Mouse (Mus musculus) cerebellum, adult 2 months (tissue): Measurements from ENCODE around the gene Ccdc47.

Experiments used
- CTCF ChIP-seq: fragments of 200-500 bp; IDR thresholded peaks from 2 replicates; pipeline ENCODE4 v1.5.1; 2011; ENCODE audit warnings: low read depth, mild to moderate bottlenecking, control low read depth, low read length, moderate library complexity, borderline replicate concordance; ENCODE audit not compliant: insufficient read depth
- POLR2A ChIP-seq: fragments of 200-500 bp; IDR thresholded peaks from 2 replicates; pipeline ENCODE4 v1.6.1; 2011; ENCODE audit warnings: low read length, control low read depth, borderline replicate concordance; ENCODE audit not compliant: insufficient read depth

DNA sequence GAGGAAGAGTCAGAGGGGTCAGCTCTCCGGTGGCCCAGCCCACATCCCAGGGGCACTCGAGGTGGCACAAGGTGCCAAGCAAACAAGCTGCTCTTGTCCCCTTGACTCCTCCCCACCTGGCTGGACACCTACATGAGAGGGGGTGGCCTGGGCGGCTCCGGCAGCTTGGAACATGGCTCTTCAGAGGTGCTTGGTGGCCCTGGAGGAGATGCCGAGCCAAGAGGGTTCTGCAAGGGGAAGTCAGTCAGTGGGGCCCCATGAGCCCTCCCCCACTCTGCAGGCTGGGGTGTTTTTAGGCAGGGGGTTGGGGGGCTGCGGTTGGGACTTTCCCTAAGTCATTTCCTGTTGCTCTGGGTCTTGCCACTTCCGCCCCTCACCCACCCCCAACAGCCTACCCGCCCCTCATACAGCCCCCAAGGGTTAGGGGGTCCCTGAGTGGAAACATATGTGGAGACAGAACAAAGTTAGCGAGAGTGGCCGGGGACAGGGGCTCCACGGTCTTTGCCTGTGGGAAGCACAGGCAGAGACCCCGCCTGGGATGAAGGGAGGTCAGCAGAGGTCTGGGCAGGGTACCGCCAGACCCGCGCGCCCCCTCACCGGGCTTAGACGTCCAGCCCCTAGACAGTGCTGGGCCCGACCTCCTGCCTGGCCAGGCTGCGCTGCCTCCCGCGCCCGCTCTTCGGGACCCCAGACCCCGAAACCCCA, 56.8 kb downstream of the Ccdc47 start:
- TF ChIP-seq CTCF (no peak), POLR2A (no peak)
